Mouse (Mus musculus) cortical plate, adult 2 months (tissue): ENCODE measurements around the gene Rps6kc1.

Experiments
- CTCF ChIP-seq: fragments of 200-500 bp; IDR thresholded peaks from 2 replicates; pipeline ENCODE4 v1.5.1; 2011; ENCODE audit warnings: mild to moderate bottlenecking, control low read depth, low read length; ENCODE audit not compliant: insufficient read depth; ENCODE audit errors: extremely low read depth
- POLR2A ChIP-seq: fragments of 200-500 bp; IDR thresholded peaks from 2 replicates; pipeline ENCODE4 v1.6.1; 2011; ENCODE audit warnings: mild to moderate bottlenecking, low read length, control low read depth; ENCODE audit not compliant: insufficient read depth; ENCODE audit errors: extremely low read depth

DNA sequence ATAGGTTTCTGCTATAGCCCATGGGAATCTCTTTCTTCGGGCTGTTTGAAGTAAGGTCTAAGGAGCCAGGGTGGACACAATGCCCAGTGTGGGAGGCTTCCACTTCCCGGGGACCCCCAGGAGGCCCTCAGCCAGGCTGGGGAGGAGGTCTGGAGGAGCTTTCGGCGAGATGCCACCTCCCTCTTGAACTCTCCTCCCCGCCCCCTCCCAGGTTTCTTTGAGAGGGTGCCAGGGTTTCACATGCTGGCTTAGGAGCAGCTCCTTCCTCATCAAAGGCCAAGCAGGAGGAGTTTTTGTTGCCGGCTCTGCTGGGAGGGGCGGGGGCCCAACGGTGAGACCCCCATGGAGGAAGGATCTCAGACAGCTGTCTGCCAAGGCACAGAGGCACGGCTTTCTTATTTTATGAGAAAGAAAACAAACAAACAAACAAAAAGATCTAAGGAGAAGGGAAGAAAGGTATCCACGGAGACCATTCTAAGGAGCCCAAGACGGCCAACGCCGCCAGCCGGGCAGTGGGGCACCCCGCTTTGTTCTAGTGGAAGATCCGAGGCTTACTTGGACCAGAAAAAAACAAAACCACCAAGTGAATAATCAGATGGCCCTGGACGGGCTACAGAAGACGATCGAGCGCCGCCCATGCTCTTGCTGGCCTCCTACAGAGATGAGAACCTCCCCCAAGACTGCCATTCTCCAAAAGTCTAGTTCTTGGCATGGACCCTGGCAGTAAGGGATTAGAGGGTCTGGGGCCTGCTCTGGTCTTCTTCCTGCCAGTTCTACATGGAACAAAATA is 186.8 kb downstream of the Rps6kc1 start:
- TF ChIP-seq POLR2A = no peak
- TF ChIP-seq CTCF = no peak
